Mouse (Mus musculus): ENCODE data around the gene Ydjc.

Ydjc gene

GRCm38 (mm10) chr16:17144339-17144738 lies at the start of gene Ydjc:
TSS of gene Ydjc (plus strand) at chr16:17144621.
- DNase-seq = no peak

GRCm38 (mm10) chr16:17096938-17097337 lies 47.5 kb upstream of the Ydjc start:
- peak; percentile 19 to 20 for DNase-seq

GRCm38 (mm10) chr16:17102630-17103220 lies 41.7 kb upstream of the Ydjc start:
- DNase-seq = no peak

GRCm38 (mm10) chr16:17104600-17104999 lies 39.8 kb upstream of the Ydjc start:
- no peak for DNase-seq

- DNase-seq = peak; percentile 65 to 73
Observed at GRCm38 (mm10) chr16:17110771-17111743, 33.4 kb upstream of the Ydjc start, which contains the start of gene Ppil2. TSS of gene Ppil2 (minus strand) at chr16:17111257.

GRCm38 (mm10) chr16:17117309-17117799 lies 27.1 kb upstream of the Ydjc start:
- DNase-seq = no peak

- DNase-seq = no peak
Observed at GRCm38 (mm10) chr16:17121569-17121968, 22.9 kb upstream of the Ydjc start.

GRCm38 (mm10) chr16:17124119-17124870 lies 20.1 kb upstream of the Ydjc start:
- DNase-seq = no peak

- DNase-seq = peak; percentile 60 to 68
Observed at GRCm38 (mm10) chr16:17124871-17125520, 19.4 kb upstream of the Ydjc start, which contains the start of gene 2610318N02Rik. TSS of gene 2610318N02Rik (minus strand) at chr16:17125167.

- peak; percentile 47 to 65 for DNase-seq
Observed at GRCm38 (mm10) chr16:17127292-17127691, 17.1 kb upstream of the Ydjc start.

- DNase-seq = no peak
Observed at GRCm38 (mm10) chr16:17131191-17132088, 13.0 kb upstream of the Ydjc start.

- peak; percentile 97 to 98 for DNase-seq
Observed at GRCm38 (mm10) chr16:17132089-17132905, 12.1 kb upstream of the Ydjc start, which contains the start of gene Sdf2l1. TSS of gene Sdf2l1 (minus strand) at chr16:17132383.

GRCm38 (mm10) chr16:17132906-17133200 lies 11.6 kb upstream of the Ydjc start:
- no peak for DNase-seq

GRCm38 (mm10) chr16:17137355-17137754 lies 7.1 kb upstream of the Ydjc start:
- no peak for DNase-seq

- peak; percentile 55 to 73 for DNase-seq
Observed at GRCm38 (mm10) chr16:17146772-17147235, 2.4 kb downstream of the Ydjc start, which contains the start of gene Ccdc116. TSS of gene Ccdc116 (minus strand) at chr16:17147229.

GRCm38 (mm10) chr16:17147391-17147929 lies 3.0 kb downstream of the Ydjc start:
- DNase-seq = peak in 1 of 2 experiments; percentile 8

GRCm38 (mm10) chr16:17148084-17148483 lies 3.7 kb downstream of the Ydjc start:
- DNase-seq = no peak

- peak; percentile 50 to 52 for DNase-seq
Observed at GRCm38 (mm10) chr16:17150520-17151258, 6.3 kb downstream of the Ydjc start.

GRCm38 (mm10) chr16:17151874-17152273 lies 7.5 kb downstream of the Ydjc start:
- no peak for DNase-seq

Data from kidney, adult 8-10 months (tissue).